Mouse (Mus musculus) midbrain, postnatal 0 days (tissue): ENCODE data around the gene 2610507B11Rik. TPM values are rescaled to one million over a fixed set of nuclear protein-coding genes. Genes with fewer than 3 reads are reported as not detected.

Experiments used
- ATAC-seq: fragments of 200-750 bp; cut with Nextera tagmentation; 2 replicates; pipeline ENCODE4 v1.8.0; 2017; ENCODE audit warnings: moderate number of reproducible peaks, mild to moderate bottlenecking, moderate TSS enrichment, moderate library complexity; ENCODE audit not compliant: low FRiP score
- DNase-seq: peaks from one replicate; pipeline ENCODE4 v3.0.0-alpha.2; 2015; ENCODE audit warnings: low spot score
- H3K27ac ChIP-seq: fragments of 300-500 bp; sonication (generic); 2 replicates; pipeline ENCODE4 v1.5.1; 2014; ENCODE audit warnings: low read depth, mild to moderate bottlenecking, low read length, mixed read lengths
- H3K27me3 ChIP-seq: fragments of 300-500 bp; sonication (generic); 2 replicates; pipeline ENCODE4 v1.6.1; 2014; ENCODE audit warnings: low read length, control low read depth, mixed read lengths; ENCODE audit not compliant: insufficient read depth
- H3K36me3 ChIP-seq: fragments of 300-500 bp; sonication (generic); 2 replicates; pipeline ENCODE4 v1.6.1; 2014; ENCODE audit warnings: low read length, control low read depth, mixed read lengths; ENCODE audit not compliant: insufficient read depth
- H3K4me1 ChIP-seq: fragments of 300-500 bp; sonication (generic); 2 replicates; pipeline ENCODE4 v1.6.1; 2014; ENCODE audit warnings: mild to moderate bottlenecking, control low read depth, antibody characterized with exemption, low read length, mixed read lengths; ENCODE audit not compliant: insufficient read depth
- H3K4me2 ChIP-seq: fragments of 300-500 bp; sonication (generic); 2 replicates; pipeline ENCODE4 v1.6.1; 2014; ENCODE audit warnings: low read depth, mild to moderate bottlenecking, low read length, mixed read lengths; ENCODE audit not compliant: poor library complexity, severe bottlenecking
- H3K4me3 ChIP-seq: fragments of 300-500 bp; sonication (generic); 2 replicates; pipeline ENCODE4 v1.5.1; 2014; ENCODE audit warnings: low read depth, mild to moderate bottlenecking, low read length, moderate library complexity
- H3K9ac ChIP-seq: fragments of 300-500 bp; sonication (generic); replicated peaks from 2 replicates; pipeline ENCODE4 v1.6.1; 2014; ENCODE audit warnings: mild to moderate bottlenecking, low read length, moderate library complexity, mixed read lengths; ENCODE audit not compliant: poor library complexity, severe bottlenecking
- H3K9me3 ChIP-seq: fragments of 300-500 bp; sonication (generic); 2 replicates; pipeline ENCODE4 v1.6.1; 2016; ENCODE audit warnings: low read length, control low read depth
- CTCF ChIP-seq: IDR thresholded peaks from 2 replicates; pipeline ENCODE4 v1.5.1; 2016; ENCODE audit warnings: antibody characterized with exemption, mild to moderate bottlenecking
- WGBS: fragments of 180-500 bp; shearing (Covaris S2); extraction: QIAGEN DNeasy Blood & Tissue Kit; methylation state at CpG from one replicate; pipeline ENCODE4 v1.1.7; 2014; 5-methylcytosine and 5-hydroxymethylcytosine counted together
- polyA plus RNA-seq: library from polyadenylated mRNA; unstranded; fragments of >200 nt; fragmentation: Nextera tagmentation; extraction: Ambion mirVana; gene quantifications from 2 replicates; pipeline ENCODE4 v1.2.1, GENCODE M21; 2015
- total RNA-seq: library from RNA; depleted of rRNA; stranded (reverse); fragments of >200 nt; gene quantifications from 2 replicates; pipeline ENCODE4 v1.2.3, GENCODE M21; 2014; rRNA removed

Gene 2610507B11Rik
- total and polyA plus RNA-seq, 2 experiments from 2014 or later, result 49.2 to 71.4 TPM

DNA sequence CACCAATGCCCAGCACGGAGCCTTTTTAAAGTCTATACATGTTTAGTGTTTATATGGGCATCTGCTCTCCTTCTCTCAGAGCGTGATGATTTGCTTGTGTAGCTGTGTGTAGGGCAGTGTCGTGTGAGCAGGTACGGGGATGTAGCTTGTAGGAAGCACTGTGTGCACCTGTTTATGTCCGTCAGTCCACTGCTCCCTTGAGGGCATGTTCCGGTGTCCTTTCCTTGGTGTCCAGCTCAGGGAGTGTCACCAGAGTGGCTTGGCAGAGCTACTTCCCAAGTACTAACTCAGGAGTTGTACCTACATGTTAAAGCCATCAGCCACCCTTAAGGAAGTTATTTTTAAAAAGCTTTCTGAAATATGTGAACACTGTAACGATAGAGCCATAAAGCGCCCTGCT lies 75.5 kb downstream of the 2610507B11Rik start:
- peaks cover 50% of the 10 kb centered on the region for H3K36me3 ChIP-seq
- no peak for DNase-seq
- 98% methylated on average over 8 of the region's 8 CpGs for WGBS

More for the DNA sequence above, 75.5 kb downstream of the 2610507B11Rik start:
- Histone ChIP-seq H3K4me3 (no peak overlapping the region), H3K27me3 (no peaks in the 10 kb centered on the region), H3K9ac (no peak overlapping the region), H3K9me3 (no peaks in the 10 kb centered on the region), H3K27ac (no peak overlapping the region), H3K4me2 (no peak overlapping the region), H3K4me1 (no peaks in the 10 kb centered on the region)
- ATAC-seq, result no peak
- TF ChIP-seq CTCF, result no peak

Other genes with a start within 250 kb of the 2610507B11Rik start
- 69.3 and 77.7 TPM in 2 replicates for gene Dhrs13, start 229.5 kb upstream of the 2610507B11Rik start, total RNA-seq
- gene Dhrs13, start 229.5 kb upstream of the 2610507B11Rik start, polyA plus RNA-seq, result 61.9 and 62.1 TPM in 2 replicates
- gene Flot2, start 223.8 kb upstream of the 2610507B11Rik start, total RNA-seq, result 67.3 and 87.1 TPM in 2 replicates
- 92.7 and 97.9 TPM in 2 replicates for gene Flot2, start 223.8 kb upstream of the 2610507B11Rik start, polyA plus RNA-seq
- 30.7 and 39.2 TPM in 2 replicates for gene Eral1, start 181.4 kb upstream of the 2610507B11Rik start, total RNA-seq
- 26.1 and 27.4 TPM in 2 replicates for gene Eral1, start 181.4 kb upstream of the 2610507B11Rik start, polyA plus RNA-seq
- gene Fam222b, start 167.1 kb upstream of the 2610507B11Rik start, total RNA-seq, result 27.2 and 34.5 TPM in 2 replicates
- gene Fam222b, start 167.1 kb upstream of the 2610507B11Rik start, polyA plus RNA-seq, result 28.2 and 29.1 TPM in 2 replicates
- 80.5 and 89.5 TPM in 2 replicates for gene Traf4, start 96.2 kb upstream of the 2610507B11Rik start, total RNA-seq
- gene Traf4, start 96.2 kb upstream of the 2610507B11Rik start, polyA plus RNA-seq, result 68.4 and 71.1 TPM in 2 replicates
- 7.1 and 7.6 TPM in 2 replicates for gene Nek8, start 85.1 kb upstream of the 2610507B11Rik start, total RNA-seq
- 4.5 and 5.7 TPM in 2 replicates for gene Nek8, start 85.1 kb upstream of the 2610507B11Rik start, polyA plus RNA-seq
- gene Tlcd1, start 85.0 kb upstream of the 2610507B11Rik start, total RNA-seq, result 12.6 and 24.0 TPM in 2 replicates
- gene Tlcd1, start 85.0 kb upstream of the 2610507B11Rik start, polyA plus RNA-seq, result 18.1 and 25.4 TPM in 2 replicates
- 753 and 863 TPM in 2 replicates for gene Rpl23a, start 78.2 kb upstream of the 2610507B11Rik start, total RNA-seq
- gene Rpl23a, start 78.2 kb upstream of the 2610507B11Rik start, polyA plus RNA-seq, result 853 and 860 TPM in 2 replicates
- gene Rab34, start 73.3 kb upstream of the 2610507B11Rik start, total RNA-seq, result 71.3 and 78.4 TPM in 2 replicates
- 65.0 and 65.5 TPM in 2 replicates for gene Rab34, start 73.3 kb upstream of the 2610507B11Rik start, polyA plus RNA-seq
- 1.0 TPM in 2 replicates for gene Proca1, start 68.4 kb upstream of the 2610507B11Rik start, total RNA-seq
- gene Proca1, start 68.4 kb upstream of the 2610507B11Rik start, polyA plus RNA-seq, result 3.3 and 4.8 TPM in 2 replicates
- gene Sdf2, start 16.0 kb upstream of the 2610507B11Rik start, total RNA-seq, result 76.3 and 106 TPM in 2 replicates
- gene Sdf2, start 16.0 kb upstream of the 2610507B11Rik start, polyA plus RNA-seq, result 114 and 115 TPM in 2 replicates
- gene Supt6, start 15.8 kb upstream of the 2610507B11Rik start, total RNA-seq, result 37.4 and 37.6 TPM in 2 replicates
- gene Supt6, start 15.8 kb upstream of the 2610507B11Rik start, polyA plus RNA-seq, result 19.0 and 19.4 TPM in 2 replicates
- gene BC030499, start 29.1 kb downstream of the 2610507B11Rik start, total RNA-seq, result 0.22 and 0.38 TPM in 2 replicates
- gene BC030499, start 29.1 kb downstream of the 2610507B11Rik start, polyA plus RNA-seq, result 0.12 TPM in 1 of 2 replicates, not detected in the other
- 3.1 and 3.6 TPM in 2 replicates for gene Spag5, start 39.8 kb downstream of the 2610507B11Rik start, total RNA-seq
- gene Spag5, start 39.8 kb downstream of the 2610507B11Rik start, polyA plus RNA-seq, result 2.2 and 2.4 TPM in 2 replicates
- 265 and 359 TPM in 2 replicates for gene Aldoc, start 61.2 kb downstream of the 2610507B11Rik start, total RNA-seq
- 224 and 305 TPM in 2 replicates for gene Aldoc, start 61.2 kb downstream of the 2610507B11Rik start, polyA plus RNA-seq
- 62.4 and 67.2 TPM in 2 replicates for gene Pigs, start 66.7 kb downstream of the 2610507B11Rik start, total RNA-seq
- gene Pigs, start 66.7 kb downstream of the 2610507B11Rik start, polyA plus RNA-seq, result 82.6 and 91.0 TPM in 2 replicates
- gene Unc119, start 81.7 kb downstream of the 2610507B11Rik start, total RNA-seq, result 93.5 and 141 TPM in 2 replicates
- 79.6 and 83.4 TPM in 2 replicates for gene Unc119, start 81.7 kb downstream of the 2610507B11Rik start, polyA plus RNA-seq
- gene Foxn1, start 124.8 kb downstream of the 2610507B11Rik start, total RNA-seq, result not detected in 2 replicates
- not detected in 2 replicates for gene Foxn1, start 124.8 kb downstream of the 2610507B11Rik start, polyA plus RNA-seq
- not detected in 2 replicates for gene Slc13a2, start 160.5 kb downstream of the 2610507B11Rik start, total RNA-seq
- not detected in 2 replicates for gene Slc13a2, start 160.5 kb downstream of the 2610507B11Rik start, polyA plus RNA-seq
- 15.0 and 17.5 TPM in 2 replicates for gene Slc46a1, start 203.9 kb downstream of the 2610507B11Rik start, total RNA-seq
- 19.1 and 19.6 TPM in 2 replicates for gene Slc46a1, start 203.9 kb downstream of the 2610507B11Rik start, polyA plus RNA-seq
- gene Sarm1, start 236.0 kb downstream of the 2610507B11Rik start, total RNA-seq, result 63.2 and 66.3 TPM in 2 replicates
- 39.8 and 40.1 TPM in 2 replicates for gene Sarm1, start 236.0 kb downstream of the 2610507B11Rik start, polyA plus RNA-seq
- gene Vtn, start 237.3 kb downstream of the 2610507B11Rik start, total RNA-seq, result 114 and 120 TPM in 2 replicates
- 139 and 160 TPM in 2 replicates for gene Vtn, start 237.3 kb downstream of the 2610507B11Rik start, polyA plus RNA-seq
- gene Sebox, start 241.7 kb downstream of the 2610507B11Rik start, total RNA-seq, result 0.71 TPM in 1 of 2 replicates, not detected in the other
- gene Sebox, start 241.7 kb downstream of the 2610507B11Rik start, polyA plus RNA-seq, result not detected in 2 replicates